Mouse (Mus musculus): ENCODE data around the gene Lmod2. TPM values are rescaled to one million over a fixed set of nuclear protein-coding genes. Genes with fewer than 3 reads are reported as not detected.

The Lmod2 gene
- polyA plus RNA-seq, 1 experiment from 2014 or later = not detected

DNA sequence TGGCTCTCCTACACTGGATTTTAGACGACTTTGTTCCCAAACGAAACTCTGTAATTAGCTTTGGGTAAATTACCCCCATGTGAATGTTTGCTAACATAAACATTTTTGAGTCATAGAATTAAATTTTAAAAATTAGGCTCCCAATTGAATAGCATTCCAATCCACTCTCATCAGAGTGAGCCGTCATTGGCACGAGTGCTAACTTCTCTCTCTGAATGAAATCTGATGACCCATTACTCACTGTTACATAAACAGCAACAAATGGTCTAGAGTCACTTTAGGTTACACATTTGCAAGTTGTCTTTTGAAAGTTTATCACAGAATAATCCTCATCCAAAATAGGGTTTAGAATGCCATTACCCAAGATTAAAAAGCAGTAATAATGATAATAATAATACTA is 12.0 kb downstream of the Lmod2 start:
- no peak overlapping the region for H3K4me3 ChIP-seq (ENCODE audit: inconsistent target)
- 0 out of 2 replicates have a peak, but pooled peaks cover 17% of the 10 kb centered on the region for H3K36me3 ChIP-seq (ENCODE audit: inconsistent target)
- H3K27ac ChIP-seq = no peak overlapping the region
- no peaks in the 10 kb centered on the region for H3K79me2 ChIP-seq (ENCODE audit: inconsistent target)
- WGBS (ENCODE audit: missing documents) = 82% methylated on average over 3 of the region's 4 CpGs

DNA sequence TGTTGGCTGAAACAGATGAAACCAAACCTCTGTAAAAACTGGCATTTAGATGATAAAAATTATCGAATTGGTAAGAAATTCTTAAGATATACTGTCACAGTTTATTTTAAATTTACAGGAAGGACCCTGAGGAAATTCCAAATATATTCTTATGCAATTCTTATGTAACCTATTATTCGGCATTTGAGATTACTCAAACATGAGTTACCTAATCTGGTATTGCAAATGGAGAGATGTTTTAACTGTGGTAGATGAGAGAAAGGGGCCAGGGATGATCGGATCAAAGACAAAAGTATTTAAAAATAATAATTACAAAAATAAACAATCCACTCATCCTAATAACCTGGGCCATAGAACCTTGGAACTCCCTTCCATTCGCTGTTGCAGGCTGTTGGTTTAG is 12.8 kb downstream of the Lmod2 start:
- H3K4me3 ChIP-seq (ENCODE audit: inconsistent target) = no peak overlapping the region
- 66% methylated on average over 4 of the region's 4 CpGs for WGBS (ENCODE audit: missing documents)
- no peaks in the 10 kb centered on the region for H3K79me2 ChIP-seq (ENCODE audit: inconsistent target)
- peaks cover 22% of the 10 kb centered on the region; the same call in 1 of the 2 replicates for H3K36me3 ChIP-seq (ENCODE audit: inconsistent target)
- no peak overlapping the region for H3K27ac ChIP-seq

DNA sequence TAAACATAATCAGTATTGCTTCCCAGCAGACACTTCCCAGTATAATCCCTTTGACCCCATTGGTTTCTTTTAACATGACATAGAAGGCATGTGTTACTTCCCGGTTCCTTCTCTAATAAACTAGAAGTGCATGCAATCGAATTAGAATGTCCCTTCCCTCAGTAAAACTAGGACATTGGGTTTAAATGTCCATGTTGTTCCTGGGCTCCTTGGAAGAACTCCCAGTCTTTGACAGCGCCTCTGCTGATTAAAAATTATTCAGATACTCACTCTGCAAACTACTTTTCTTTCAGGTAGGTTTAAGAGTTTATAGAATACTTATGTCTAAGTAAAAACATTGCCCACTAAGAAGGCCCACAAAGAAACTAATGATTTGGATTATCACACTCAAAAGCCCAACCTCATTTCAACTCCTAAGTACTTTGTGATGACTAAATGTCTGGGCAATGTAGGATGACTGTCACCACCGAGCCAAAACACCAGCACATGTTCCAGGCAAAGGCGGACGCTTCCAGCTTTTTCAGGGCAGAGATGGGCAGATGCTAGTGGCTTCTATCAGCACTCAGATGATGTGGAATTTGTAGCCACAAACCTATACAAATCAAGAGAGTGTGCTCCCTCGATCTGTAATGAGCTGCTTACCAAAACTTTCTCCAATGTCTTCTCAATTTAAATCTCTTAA is 14.7 kb downstream of the Lmod2 start:
- H3K4me3 ChIP-seq (ENCODE audit: inconsistent target) = no peak overlapping the region
- H3K27ac ChIP-seq = no peak overlapping the region
- WGBS (ENCODE audit: missing documents) = 95% methylated on average over 7 of the region's 7 CpGs
- no peaks in the 10 kb centered on the region for H3K79me2 ChIP-seq (ENCODE audit: inconsistent target)
- H3K36me3 ChIP-seq (ENCODE audit: inconsistent target) = peaks cover 34% of the 10 kb centered on the region; the same call in 1 of the 2 replicates

DNA sequence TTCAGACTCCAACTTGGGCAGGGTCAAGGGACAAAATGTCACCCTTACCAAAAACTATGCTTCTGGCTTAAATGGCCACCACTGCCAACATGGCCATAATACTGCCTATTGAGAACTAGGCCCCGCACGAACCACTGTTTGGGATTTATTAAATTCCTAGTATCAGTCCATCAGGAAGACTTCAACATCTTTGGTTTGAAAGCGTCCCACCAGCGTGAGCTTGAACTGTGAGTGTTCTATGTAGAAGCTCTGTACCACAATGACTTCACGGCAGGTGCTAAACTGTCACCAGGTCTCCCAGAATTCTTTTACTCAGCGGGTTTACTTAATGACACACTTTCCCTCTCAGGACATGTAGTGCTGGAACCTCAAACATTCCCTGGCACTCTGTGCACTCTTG is 15.8 kb downstream of the Lmod2 start:
- H3K36me3 ChIP-seq (ENCODE audit: inconsistent target) = peaks cover 34% of the 10 kb centered on the region; the same call in 1 of the 2 replicates
- H3K27ac ChIP-seq = no peak overlapping the region
- H3K79me2 ChIP-seq (ENCODE audit: inconsistent target) = no peaks in the 10 kb centered on the region
- H3K4me3 ChIP-seq (ENCODE audit: inconsistent target) = no peak overlapping the region
- WGBS (ENCODE audit: missing documents) = 97% methylated on average over 6 of the region's 6 CpGs

DNA sequence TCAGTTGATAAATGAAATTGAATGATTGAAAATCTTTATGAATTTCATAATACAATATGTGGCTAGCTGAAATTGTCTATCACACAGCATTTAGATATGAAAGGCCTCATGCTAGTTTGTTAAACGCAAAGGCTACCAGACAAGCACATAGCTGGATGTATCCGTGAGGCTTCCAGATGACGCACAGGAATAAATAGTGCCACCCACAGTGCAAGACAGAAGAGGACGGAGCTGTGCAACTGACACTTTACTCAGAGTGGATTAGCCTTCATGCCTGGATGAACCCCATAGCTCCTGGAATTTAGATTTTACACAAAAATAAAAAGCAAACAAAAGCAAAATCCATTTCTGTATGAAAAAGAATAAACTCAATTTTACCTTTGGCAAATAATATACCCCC is 16.4 kb downstream of the Lmod2 start:
- no peaks in the 10 kb centered on the region for H3K79me2 ChIP-seq (ENCODE audit: inconsistent target)
- no peak overlapping the region for H3K4me3 ChIP-seq (ENCODE audit: inconsistent target)
- 94% methylated on average over 4 of the region's 4 CpGs for WGBS (ENCODE audit: missing documents)
- no peak overlapping the region for H3K27ac ChIP-seq
- peaks cover 39% of the 10 kb centered on the region; the same call in 1 of the 2 replicates for H3K36me3 ChIP-seq (ENCODE audit: inconsistent target)

DNA sequence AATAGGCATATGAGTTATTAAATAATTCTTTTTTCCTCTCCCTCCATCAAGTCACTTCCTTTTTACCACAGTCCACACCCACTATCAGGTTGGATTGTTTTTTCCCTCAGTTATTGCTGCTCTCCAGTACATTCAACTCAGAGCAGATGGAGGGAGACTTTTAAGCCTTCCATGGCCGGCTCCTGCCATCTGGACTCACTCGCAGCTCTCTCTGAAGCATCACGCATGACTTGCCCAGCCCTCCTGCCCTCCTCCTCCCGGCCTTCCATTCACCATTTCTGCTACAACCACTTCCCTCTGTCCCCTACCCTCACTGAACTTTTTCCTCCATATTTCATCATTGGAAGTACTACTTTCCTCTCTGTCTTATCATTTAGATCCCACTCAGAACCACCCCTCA is 19.2 kb downstream of the Lmod2 start:
- H3K79me2 ChIP-seq (ENCODE audit: inconsistent target) = no peaks in the 10 kb centered on the region
- no peak overlapping the region for H3K4me3 ChIP-seq (ENCODE audit: inconsistent target)
- 92% methylated on average over 4 of the region's 4 CpGs for WGBS (ENCODE audit: missing documents)
- peaks cover 54% of the 10 kb centered on the region; the same call in 1 of the 2 replicates for H3K36me3 ChIP-seq (ENCODE audit: inconsistent target)
- no peak overlapping the region for H3K27ac ChIP-seq

DNA sequence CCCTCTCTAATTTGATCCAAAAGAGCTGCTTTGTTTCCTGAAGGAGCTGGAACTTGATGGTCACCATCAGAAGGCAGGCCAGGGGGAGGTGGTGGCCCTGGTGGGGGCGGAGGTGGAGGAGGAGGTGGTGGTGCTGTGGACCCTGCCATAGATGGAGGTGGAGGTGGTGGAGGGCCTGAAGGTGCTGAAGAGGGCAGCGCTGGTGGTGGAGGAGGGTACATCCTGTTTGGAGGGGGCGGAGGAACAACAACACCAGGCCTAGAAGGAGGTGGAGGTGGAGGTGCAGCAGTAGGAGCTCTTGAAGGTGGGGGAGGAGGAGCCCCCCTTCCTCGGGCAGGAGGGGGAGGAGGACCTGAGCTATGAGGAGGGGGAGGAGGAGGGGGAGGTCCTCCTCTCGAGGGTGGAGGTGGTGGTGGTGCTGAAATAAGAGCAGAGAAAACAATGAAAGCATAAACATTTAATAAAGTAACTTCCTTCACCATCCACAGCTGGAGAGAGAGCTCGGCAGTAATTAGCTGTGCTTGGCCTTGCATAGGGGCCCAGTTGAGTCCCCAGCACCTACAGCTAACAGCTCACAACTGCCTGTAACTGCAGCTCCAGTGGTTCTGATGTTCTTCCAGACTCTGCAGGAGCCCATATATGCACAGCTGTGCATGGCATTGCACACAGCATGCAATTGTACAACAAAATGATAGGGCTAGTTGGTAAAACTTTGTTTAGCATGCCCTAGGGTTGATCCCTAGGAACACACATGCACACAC is 21.9 kb downstream of the Lmod2 start:
- WGBS (ENCODE audit: missing documents) = 91% methylated on average over 6 of the region's 6 CpGs
- Histone ChIP-seq H3K4me3 (ENCODE audit: inconsistent target) (no peak overlapping the region), H3K79me2 (ENCODE audit: inconsistent target) (no peaks in the 10 kb centered on the region), H3K36me3 (ENCODE audit: inconsistent target) (peaks cover 44% of the 10 kb centered on the region), H3K27ac (no peak overlapping the region)

DNA sequence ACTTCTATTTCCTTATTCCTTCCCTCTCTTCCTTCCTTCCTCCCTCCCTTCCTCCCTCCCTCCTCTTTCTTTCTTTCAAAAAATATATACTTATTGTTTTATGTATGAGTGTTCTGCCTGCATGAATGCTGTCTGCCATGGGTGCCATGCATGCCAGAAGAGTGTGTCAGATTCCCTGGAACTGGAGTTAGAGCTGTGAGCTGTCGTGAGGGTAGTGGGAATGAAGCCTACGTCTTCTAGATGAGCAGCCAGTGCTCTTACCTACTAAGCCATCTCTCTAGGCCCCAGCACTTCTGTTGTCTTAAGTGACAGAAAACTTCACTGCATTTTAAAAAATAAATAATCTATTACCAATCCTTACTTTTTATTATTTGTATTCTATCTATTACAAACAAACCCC is 23.4 kb downstream of the Lmod2 start:
- no peak overlapping the region for H3K4me3 ChIP-seq (ENCODE audit: inconsistent target)
- WGBS (ENCODE audit: missing documents) = 86% methylated on average over 2 of the region's 2 CpGs
- peaks cover 47% of the 10 kb centered on the region for H3K36me3 ChIP-seq (ENCODE audit: inconsistent target)
- H3K79me2 ChIP-seq (ENCODE audit: inconsistent target) = no peaks in the 10 kb centered on the region
- no peak overlapping the region for H3K27ac ChIP-seq

DNA sequence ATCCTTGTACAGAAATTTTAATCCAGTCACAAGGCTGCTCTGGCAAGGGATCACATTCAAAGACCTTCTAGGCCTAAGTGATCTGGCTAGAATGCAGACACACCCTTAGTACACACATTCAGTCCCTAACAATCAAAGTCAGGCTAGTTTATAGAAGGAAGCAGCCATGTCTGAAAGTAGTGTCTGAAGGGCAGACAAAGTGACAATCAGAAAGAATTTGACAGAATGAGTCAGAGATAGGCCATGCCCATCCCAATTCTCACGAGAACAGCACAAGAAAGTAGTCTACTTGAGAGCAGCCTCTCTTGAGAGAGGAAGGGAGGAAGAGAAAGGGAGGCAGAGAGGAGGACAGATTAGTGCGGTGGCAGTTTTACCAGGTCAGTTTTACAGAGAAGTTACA is 24.5 kb downstream of the Lmod2 start:
- 96% methylated on average over 2 of the region's 2 CpGs for WGBS (ENCODE audit: missing documents)

DNA sequence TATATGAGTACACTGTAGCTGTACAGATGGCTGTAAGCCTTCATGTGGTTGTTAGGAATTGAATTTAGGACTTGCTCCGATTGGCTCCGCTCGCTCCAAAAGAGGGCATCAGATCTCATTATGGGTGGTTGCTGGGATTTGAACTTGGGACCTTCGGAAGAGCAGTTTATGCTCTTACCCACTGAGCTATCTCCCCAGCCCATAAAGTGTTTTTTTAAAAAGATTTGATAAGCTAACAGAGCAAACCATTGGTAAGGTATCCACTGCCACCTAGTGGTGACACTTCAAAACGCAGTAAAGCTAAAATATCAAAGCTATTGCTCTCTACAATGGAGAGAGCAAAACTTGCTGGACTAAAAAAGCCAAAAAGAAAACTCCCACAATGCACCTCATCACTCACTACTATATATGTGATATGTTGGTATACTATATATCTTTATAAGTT is 30.0 kb downstream of the Lmod2 start:
- Histone ChIP-seq H3K4me3 (ENCODE audit: inconsistent target) (no peak overlapping the region), H3K36me3 (ENCODE audit: inconsistent target) (peaks cover 20% of the 10 kb centered on the region), H3K27ac (no peak overlapping the region), H3K79me2 (ENCODE audit: inconsistent target) (peaks cover under 1% of the 10 kb centered on the region; the same call in 1 of the 2 replicates)
- 64% methylated on average over 5 of the region's 5 CpGs for WGBS (ENCODE audit: missing documents)

More for the DNA sequence above, 24.5 kb downstream of the Lmod2 start:
- Histone ChIP-seq H3K27ac (no peak overlapping the region), H3K79me2 (ENCODE audit: inconsistent target) (no peaks in the 10 kb centered on the region), H3K36me3 (ENCODE audit: inconsistent target) (peaks cover 39% of the 10 kb centered on the region), H3K4me3 (ENCODE audit: inconsistent target) (no peak overlapping the region)

DNA sequence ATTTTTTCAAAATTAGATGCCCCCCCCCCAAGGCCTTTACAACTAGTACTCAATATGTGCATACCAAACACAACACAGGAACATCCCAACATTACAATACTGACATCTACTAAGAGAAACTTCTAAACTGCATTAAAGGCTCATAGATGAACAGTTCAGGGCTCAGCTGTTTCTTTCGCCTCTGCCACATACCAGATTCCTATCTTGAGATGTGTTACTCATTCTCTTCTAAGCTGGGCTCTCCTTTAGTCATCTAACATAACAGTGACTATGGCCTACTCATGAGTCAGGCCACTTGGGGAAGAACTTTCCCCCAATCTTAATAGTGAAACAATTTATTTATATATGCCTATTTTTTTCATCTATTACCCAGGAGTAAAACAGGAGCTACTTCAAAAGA is 30.9 kb downstream of the Lmod2 start:
- Histone ChIP-seq H3K79me2 (ENCODE audit: inconsistent target) (peaks cover 3% of the 10 kb centered on the region; the same call in 1 of the 2 replicates), H3K36me3 (ENCODE audit: inconsistent target) (peaks cover 29% of the 10 kb centered on the region), H3K27ac (no peak overlapping the region), H3K4me3 (ENCODE audit: inconsistent target) (no peak overlapping the region)
- 100% methylated on average over 1 of the region's 1 CpGs for WGBS (ENCODE audit: missing documents)

DNA sequence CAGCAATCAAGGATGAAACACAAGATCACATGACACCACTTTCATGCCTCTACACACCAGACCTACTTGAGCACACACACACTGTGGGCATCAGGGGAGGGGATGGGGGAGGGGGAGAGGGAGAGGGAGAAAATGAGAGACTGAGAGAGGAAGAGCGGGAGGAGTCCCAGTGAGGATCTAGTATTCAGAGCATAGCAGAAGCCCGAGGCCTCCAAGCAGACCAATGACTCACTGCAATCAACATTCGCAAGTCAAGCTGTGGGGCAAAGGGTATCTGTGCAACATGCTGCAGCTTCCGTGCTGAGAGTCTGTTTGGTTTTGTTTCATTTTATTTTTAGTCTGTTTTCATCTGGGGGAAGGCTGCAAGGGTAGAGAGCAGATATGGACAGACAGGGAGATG is 34.5 kb downstream of the Lmod2 start:
- 92% methylated on average over 4 of the region's 4 CpGs for WGBS (ENCODE audit: missing documents)
- Histone ChIP-seq H3K36me3 (ENCODE audit: inconsistent target) (peaks cover 22% of the 10 kb centered on the region; the same call in 1 of the 2 replicates), H3K4me3 (ENCODE audit: inconsistent target) (no peak overlapping the region), H3K79me2 (ENCODE audit: inconsistent target) (peaks cover 31% of the 10 kb centered on the region), H3K27ac (no peak overlapping the region)

DNA sequence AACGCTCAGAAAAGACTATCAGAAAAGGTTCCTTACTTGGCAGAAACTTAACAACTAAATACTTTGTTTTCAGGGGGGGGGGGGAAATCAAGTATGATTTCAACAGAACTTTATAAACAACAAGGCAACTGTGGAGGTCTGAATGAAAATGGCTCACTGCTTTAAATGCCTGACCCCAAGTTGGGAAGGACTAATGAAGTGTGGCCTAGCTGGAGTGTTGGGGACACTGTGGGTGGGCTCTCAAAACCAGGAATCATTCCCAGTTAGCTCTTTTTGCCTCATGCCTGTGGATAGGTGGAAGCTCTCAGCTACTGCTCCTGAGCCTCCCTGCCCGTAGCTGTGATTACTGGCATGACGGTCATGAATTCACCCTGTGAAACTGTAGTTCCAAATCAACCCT is 36.5 kb downstream of the Lmod2 start:
- 87% methylated on average over 3 of the region's 3 CpGs for WGBS (ENCODE audit: missing documents)
- H3K36me3 ChIP-seq (ENCODE audit: inconsistent target) = peaks cover 22% of the 10 kb centered on the region; the same call in 1 of the 2 replicates

DNA sequence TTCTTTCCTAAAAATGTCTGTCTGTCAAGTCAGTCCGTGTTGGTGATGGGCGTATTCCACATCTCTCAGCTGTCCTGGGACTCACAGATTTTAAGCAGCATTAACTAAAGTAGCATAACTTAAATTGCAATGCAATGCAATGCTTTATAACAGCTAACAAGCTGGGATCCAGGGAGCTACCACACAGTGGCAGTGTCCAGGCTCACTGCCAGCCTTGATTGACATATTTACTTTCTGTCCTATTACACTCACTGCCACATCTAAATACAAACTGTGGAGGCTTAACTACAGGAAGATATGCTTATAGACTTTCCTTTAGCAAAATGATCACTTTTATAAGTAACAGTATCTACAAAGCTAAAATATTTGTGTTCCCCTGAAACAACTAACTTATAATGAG is 38.3 kb downstream of the Lmod2 start:
- Histone ChIP-seq H3K27ac (no peak overlapping the region), H3K4me3 (ENCODE audit: inconsistent target) (no peak overlapping the region), H3K36me3 (ENCODE audit: inconsistent target) (peaks cover 22% of the 10 kb centered on the region; the same call in 1 of the 2 replicates), H3K79me2 (ENCODE audit: inconsistent target) (peaks cover 68% of the 10 kb centered on the region)
- WGBS (ENCODE audit: missing documents) = 100% methylated on average over 2 of the region's 2 CpGs

More for the DNA sequence above, 36.5 kb downstream of the Lmod2 start:
- Histone ChIP-seq H3K79me2 (ENCODE audit: inconsistent target) (peaks cover 51% of the 10 kb centered on the region), H3K4me3 (ENCODE audit: inconsistent target) (no peak overlapping the region), H3K27ac (no peak overlapping the region)

DNA sequence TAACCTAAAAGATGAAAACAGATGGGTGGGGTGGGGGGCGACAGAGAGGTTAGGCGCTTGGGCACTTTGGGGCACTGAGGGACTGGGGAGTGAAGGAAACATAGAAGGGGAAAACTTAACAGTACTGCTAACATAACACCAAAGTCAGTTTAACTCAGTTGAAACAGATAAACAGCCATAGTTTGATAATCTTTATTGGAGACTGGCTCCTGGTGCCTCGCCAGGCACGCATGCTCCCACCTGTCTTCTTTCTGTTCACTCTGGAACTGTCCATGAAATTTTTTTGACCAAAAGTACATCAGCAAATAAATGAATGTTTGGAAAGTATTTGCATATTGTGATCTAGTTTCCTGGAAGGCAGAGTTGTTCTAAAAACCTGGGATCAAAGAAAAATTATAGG is 43.7 kb downstream of the Lmod2 start:
- H3K79me2 ChIP-seq (ENCODE audit: inconsistent target) = peaks cover 89% of the 10 kb centered on the region
- H3K27ac ChIP-seq = no peak overlapping the region
- WGBS (ENCODE audit: missing documents) = 98% methylated on average over 4 of the region's 4 CpGs
- no peak overlapping the region for H3K4me3 ChIP-seq (ENCODE audit: inconsistent target)
- H3K36me3 ChIP-seq (ENCODE audit: inconsistent target) = no peaks in the 10 kb centered on the region

Measured in macrophage (primary cell).